Mouse (Mus musculus) liver, embryonic 16.5 days (tissue): ENCODE data around the gene Rnd2. TPM values are rescaled to one million over a fixed set of nuclear protein-coding genes. Genes with fewer than 3 reads are reported as not detected.

Experiments used
- ATAC-seq: fragments of 200-750 bp; cut with Nextera tagmentation; 2 replicates; pipeline ENCODE4 v1.8.0; 2017; ENCODE audit warnings: low read depth, mild to moderate bottlenecking, moderate number of reproducible peaks, moderate library complexity
- H3K27ac ChIP-seq: fragments of 300-500 bp; sonication (generic); 2 replicates; pipeline ENCODE4 v1.5.1; 2014; ENCODE audit warnings: mild to moderate bottlenecking, low read length
- H3K27me3 ChIP-seq: fragments of 300-500 bp; sonication (generic); 2 replicates; pipeline ENCODE4 v1.6.1; 2014; ENCODE audit warnings: low read depth, low read length, mixed read lengths; ENCODE audit not compliant: control insufficient read depth, insufficient read depth
- H3K36me3 ChIP-seq: fragments of 300-500 bp; sonication (generic); 2 replicates; pipeline ENCODE4 v1.6.1; 2014; ENCODE audit warnings: mild to moderate bottlenecking; ENCODE audit not compliant: control insufficient read depth, insufficient read depth
- H3K4me1 ChIP-seq: fragments of 300-500 bp; sonication (generic); 2 replicates; pipeline ENCODE4 v1.6.1; 2014; ENCODE audit warnings: low read depth, low read length, mixed read lengths; ENCODE audit not compliant: control insufficient read depth
- H3K4me2 ChIP-seq: fragments of 300-500 bp; sonication (generic); 2 replicates; pipeline ENCODE4 v1.6.1; 2014; ENCODE audit warnings: low read depth, low read length, mixed read lengths
- H3K4me3 ChIP-seq: fragments of 300-500 bp; sonication (generic); 2 replicates; pipeline ENCODE4 v1.5.1; 2014; ENCODE audit warnings: low read depth, mild to moderate bottlenecking, low read length
- H3K9ac ChIP-seq: fragments of 300-500 bp; sonication (generic); 2 replicates; pipeline ENCODE4 v1.6.1; 2014; ENCODE audit warnings: low read depth, low read length
- H3K9me3 ChIP-seq: fragments of 300-500 bp; sonication (generic); replicated peaks from 2 replicates; pipeline ENCODE4 v1.6.1; 2016; ENCODE audit warnings: low read length; ENCODE audit not compliant: control insufficient read depth
- WGBS: fragments of 180-500 bp; shearing (Covaris S2); extraction: QIAGEN DNeasy Blood & Tissue Kit; methylation state at CpG from one replicate; pipeline ENCODE4 v1.1.7; 2014; ENCODE audit not compliant: insufficient replicate concordance; 5-methylcytosine and 5-hydroxymethylcytosine counted together
- microRNA-seq: library from miRNA; unstranded; fragments of <30 nt; microRNA quantifications from one replicate; pipeline ENCODE4, GENCODE M21; 2016
- polyA plus RNA-seq: library from polyadenylated mRNA; unstranded; fragments of >200 nt; fragmentation: Nextera tagmentation; extraction: Ambion mirVana; gene quantifications from 2 replicates; pipeline ENCODE4 v1.2.1, GENCODE M21; 2015

The Rnd2 gene
- polyA plus RNA-seq, 1 experiment from 2014 or later = 1.7 TPM

DNA sequence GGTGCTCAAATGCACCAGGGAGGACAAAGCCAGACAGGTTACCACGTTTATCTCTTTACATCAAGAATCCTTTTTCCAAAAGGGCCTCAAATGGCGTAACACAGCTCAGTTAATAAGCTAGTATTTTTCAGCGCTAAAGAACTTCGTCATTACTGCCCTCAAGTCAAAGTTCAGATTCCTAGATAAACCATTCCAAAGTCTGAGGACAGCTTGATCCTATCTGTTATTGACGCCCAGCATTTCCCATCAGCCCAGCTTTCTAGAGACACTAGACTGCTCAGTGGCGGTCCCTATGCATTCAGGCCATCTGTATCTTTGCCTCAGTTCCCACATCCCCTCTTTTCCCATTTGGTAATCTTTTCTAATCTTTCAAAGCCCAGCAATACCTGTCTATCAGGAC lies 54.6 kb downstream of the Rnd2 start:
- Histone ChIP-seq H3K27ac (peak overlapping the region; percentile 48), H3K4me1 (no peaks in the 10 kb centered on the region; the same call in 1 of the 2 replicates), H3K27me3 (no peaks in the 10 kb centered on the region), H3K9ac (no peak overlapping the region), H3K4me3 (no peak overlapping the region), H3K9me3 (no peaks in the 10 kb centered on the region), H3K4me2 (no peak overlapping the region), H3K36me3 (peaks cover 32% of the 10 kb centered on the region)
- 75% methylated on average over 6 of the region's 6 CpGs for WGBS
- peak; percentile 64 for ATAC-seq

Small RNA genes within 50 kb of the gene (microRNA-seq; reads per million reads assigned to microRNA genes)
- not detected for gene Mir6929

Other genes starting within 250 kb of the Rnd2 start
- gene Ezh1, start 238.5 kb upstream of the Rnd2 start, polyA plus RNA-seq = 10.8 and 12.5 TPM in 2 replicates
- 20.8 and 21.8 TPM in 2 replicates for gene Ramp2, start 219.0 kb upstream of the Rnd2 start, polyA plus RNA-seq
- gene Vps25, start 211.3 kb upstream of the Rnd2 start, polyA plus RNA-seq = 72.2 and 75.2 TPM in 2 replicates
- gene Wnk4, start 204.4 kb upstream of the Rnd2 start, polyA plus RNA-seq = 4.3 and 5.4 TPM in 2 replicates
- 0.70 and 0.74 TPM in 2 replicates for gene Cntd1, start 186.0 kb upstream of the Rnd2 start, polyA plus RNA-seq
- gene Coa3, start 185.9 kb upstream of the Rnd2 start, polyA plus RNA-seq = 77.7 and 79.9 TPM in 2 replicates
- 89.6 and 93.6 TPM in 2 replicates for gene Becn1, start 162.7 kb upstream of the Rnd2 start, polyA plus RNA-seq
- 162 and 170 TPM in 2 replicates for gene Psme3, start 148.8 kb upstream of the Rnd2 start, polyA plus RNA-seq
- gene Aoc2, start 139.9 kb upstream of the Rnd2 start, polyA plus RNA-seq = 1.5 and 1.8 TPM in 2 replicates
- gene Aoc3, start 134.4 kb upstream of the Rnd2 start, polyA plus RNA-seq = 0.05 TPM in 2 replicates
- gene G6pc, start 97.4 kb upstream of the Rnd2 start, polyA plus RNA-seq = 0.15 and 0.26 TPM in 2 replicates
- gene Aarsd1, start 47.4 kb upstream of the Rnd2 start, polyA plus RNA-seq = 31.0 and 35.3 TPM in 2 replicates
- gene Gm27029, start 40.2 kb upstream of the Rnd2 start, polyA plus RNA-seq = 2.2 TPM in 2 replicates
- 4.7 and 5.2 TPM in 2 replicates for gene Rundc1, start 39.9 kb upstream of the Rnd2 start, polyA plus RNA-seq
- 0.82 and 2.0 TPM in 2 replicates for gene Ptges3l, start 39.7 kb upstream of the Rnd2 start, polyA plus RNA-seq
- gene Rpl27, start 22.7 kb upstream of the Rnd2 start, polyA plus RNA-seq = 138 and 160 TPM in 2 replicates
- gene Ifi35, start 16.6 kb upstream of the Rnd2 start, polyA plus RNA-seq = 22.4 and 26.5 TPM in 2 replicates
- gene Vat1, start 1.2 kb downstream of the Rnd2 start, polyA plus RNA-seq = 10.2 and 12.3 TPM in 2 replicates
- gene Brca1, start 87.0 kb downstream of the Rnd2 start, polyA plus RNA-seq = 10.5 and 11.3 TPM in 2 replicates
- 46.9 and 52.5 TPM in 2 replicates for gene Nbr1, start 87.2 kb downstream of the Rnd2 start, polyA plus RNA-seq
- 7.4 and 8.0 TPM in 2 replicates for gene Tmem106a, start 117.2 kb downstream of the Rnd2 start, polyA plus RNA-seq
- gene Gm11634, start 134.3 kb downstream of the Rnd2 start, polyA plus RNA-seq = 0.15 TPM in 1 of 2 replicates, not detected in the other
- gene Rdm1, start 162.2 kb downstream of the Rnd2 start, polyA plus RNA-seq = 10.1 and 13.2 TPM in 2 replicates
- gene Arl4d, start 200.5 kb downstream of the Rnd2 start, polyA plus RNA-seq = 0.99 and 1.3 TPM in 2 replicates